Mouse (Mus musculus) olfactory bulb, adult 2 months (tissue): ENCODE results near the gene Xylt2.

Experiments
- CTCF ChIP-seq: fragments of 200-500 bp; IDR thresholded peaks from 2 replicates; pipeline ENCODE4 v1.5.1; 2012; ENCODE audit warnings: low read depth, mild to moderate bottlenecking, low read length, moderate library complexity; ENCODE audit not compliant: insufficient read depth
- POLR2A ChIP-seq: fragments of 200-500 bp; IDR thresholded peaks from 2 replicates; pipeline ENCODE4 v1.6.1; 2012; ENCODE audit warnings: mild to moderate bottlenecking, low read depth, low read length, moderate library complexity; ENCODE audit not compliant: insufficient read depth

- TF ChIP-seq CTCF (no peak), POLR2A (no peak)
Observed at GRCm38 (mm10) chr11:94615494-94615893, 61.8 kb downstream of the Xylt2 start.
